12 mouse cellular contexts compared by ENCODE assay signal in the genomic region with DNA sequence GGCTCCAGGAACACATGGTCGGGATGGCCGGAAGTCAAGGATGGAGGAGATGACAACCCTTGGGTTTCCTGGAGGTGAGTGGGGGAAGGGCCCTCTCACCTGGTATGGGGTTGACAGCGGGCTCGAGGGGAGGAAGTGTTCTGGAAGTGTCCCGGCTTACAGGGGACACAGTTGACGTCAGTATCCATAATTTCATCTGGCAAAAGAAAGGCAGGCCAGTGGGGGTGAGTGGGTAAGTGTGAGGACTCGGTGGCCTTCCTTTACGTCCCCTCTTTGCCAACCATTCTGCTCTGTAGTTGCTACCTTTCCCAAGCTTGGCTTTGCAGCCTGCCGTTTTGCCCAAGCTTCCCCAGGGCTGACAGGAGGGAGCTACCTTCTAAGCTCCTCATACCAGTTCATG. TPM values are rescaled to one million over a fixed set of nuclear protein-coding genes. Genes with fewer than 3 reads are reported as not detected.
DNase-seq lines count a peak whose midpoint lies in the region; ATAC-seq and TF ChIP-seq lines count a peak whose summit lies in the region.
"Had no signal": no experiment of that assay in that cellular context is flagged by ENCODE, and none has a peak within 500 bp of the region (broad histone marks: within the 10 kb centered on the region; RNA-seq: fewer than 3 reads in every experiment).

No protein-coding gene starts in this region.

- ATAC-seq in heart, embryonic 14.5 days (ENCODE audit: insufficient number of reproducible peaks, insufficient read depth, low FRiP score, low read depth) = no peak
- ATAC-seq in neural tube, embryonic 11.5 days (ENCODE audit: insufficient read depth, low FRiP score, low TSS enrichment) = no peak
- no peak for ATAC-seq in limb, embryonic 15.5 days (ENCODE audit: insufficient number of reproducible peaks, low FRiP score, low TSS enrichment, low read depth)
- ATAC-seq in stomach, postnatal 0 days (ENCODE audit: low FRiP score, low TSS enrichment) = no peak

- peak overlapping the region; percentile 94 for H3K9ac ChIP-seq in heart, embryonic 14.5 days (ENCODE audit: low read length)
- no peak overlapping the region for H3K9ac ChIP-seq in neural tube, embryonic 11.5 days (ENCODE audit: low read length)
- H3K9ac ChIP-seq in limb, embryonic 15.5 days = no peak overlapping the region
- peak overlapping the region; percentile 98; the same call in 1 of the 2 replicates for H3K9ac ChIP-seq in stomach, postnatal 0 days (ENCODE audit: low read length)

- peaks cover 21 to 29% of the 10 kb centered on the region in 2 experiments for H3K4me1 ChIP-seq in heart, embryonic 14.5 days (ENCODE audit: control insufficient read depth in 2 of 2, insufficient read depth in 2 of 2, low read length in 2 of 2)
- peaks cover 5% of the 10 kb centered on the region; the same call in 1 of the 2 replicates for H3K4me1 ChIP-seq in neural tube, embryonic 11.5 days (ENCODE audit: control insufficient read depth, insufficient read depth, low read length)
- peaks cover 46% of the 10 kb centered on the region for H3K4me1 ChIP-seq in limb, embryonic 15.5 days
- H3K4me1 ChIP-seq in stomach, postnatal 0 days (replicated peaks; ENCODE audit: control insufficient read depth, insufficient read depth) = peaks cover 19% of the 10 kb centered on the region

- H3K4me3 ChIP-seq in heart, embryonic 14.5 days (ENCODE audit: control insufficient read depth in 1 of 2, insufficient read depth in 1 of 2, low read depth in 1 of 2, low read length in 2 of 2) = peak overlapping the region; percentile 62 to 68
- H3K4me3 ChIP-seq in neural tube, embryonic 11.5 days (ENCODE audit: low read depth, low read length) = no peak overlapping the region
- peak overlapping the region; percentile 57 for H3K4me3 ChIP-seq in limb, embryonic 15.5 days
- peak overlapping the region; percentile 84 for H3K4me3 ChIP-seq in stomach, postnatal 0 days (ENCODE audit: low read depth, low read length)

- no peaks in the 10 kb centered on the region for H3K9me3 ChIP-seq in heart, embryonic 14.5 days (ENCODE audit: control insufficient read depth, low read length)
- no peaks in the 10 kb centered on the region for H3K9me3 ChIP-seq in neural tube, embryonic 11.5 days (ENCODE audit: control insufficient read depth, low read length)
- no peaks in the 10 kb centered on the region for H3K9me3 ChIP-seq in limb, embryonic 15.5 days
- no peaks in the 10 kb centered on the region for H3K9me3 ChIP-seq in stomach, postnatal 0 days (ENCODE audit: control insufficient read depth, low read length)

- WGBS in heart, embryonic 14.5 days = 76% methylated on average over 9 of the region's 9 CpGs
- 86% methylated on average over 9 of the region's 9 CpGs for WGBS in neural tube, embryonic 11.5 days
- WGBS in limb, embryonic 15.5 days = 74% methylated on average over 9 of the region's 9 CpGs
- WGBS in stomach, postnatal 0 days = 77% methylated on average over 9 of the region's 9 CpGs

- H3K27ac ChIP-seq in heart, embryonic 14.5 days (replicated peaks in 1 of 2; ENCODE audit: control insufficient read depth in 1 of 2, insufficient read depth in 1 of 2, low read depth in 2 of 2, low read length in 2 of 2) = no peak overlapping the region
- no peak overlapping the region for H3K27ac ChIP-seq in neural tube, embryonic 11.5 days (ENCODE audit: low read depth, low read length)
- H3K27ac ChIP-seq in limb, embryonic 15.5 days = no peak overlapping the region
- H3K27ac ChIP-seq in stomach, postnatal 0 days (replicated peaks) = no peak overlapping the region

- DNase-seq in heart, postnatal 36 days = no peak
- DNase-seq in neural tube, embryonic 11.5 days (ENCODE audit: low spot score) = no peak
- no peak for DNase-seq in neural tube, embryonic 10.5 days (ENCODE audit: extremely low spot score, low spot score)
- DNase-seq in stomach, postnatal 0 days (ENCODE audit: low spot score) = no peak
- no peak for DNase-seq in right cerebral cortex, postnatal 14 days
- no peak for DNase-seq in retina, embryonic 14.5 days (ENCODE audit: low spot score)
- DNase-seq: kidney, postnatal 14 days; thymus, postnatal 25 days had no signal

- H3K4me2 ChIP-seq in heart, embryonic 14.5 days (ENCODE audit: low read length) = peak overlapping the region; percentile 74
- peak overlapping the region; percentile 21; the same call in 1 of the 2 replicates for H3K4me2 ChIP-seq in neural tube, embryonic 11.5 days (ENCODE audit: low read depth)
- H3K4me2 ChIP-seq in limb, embryonic 15.5 days = peak overlapping the region; percentile 79
- peak overlapping the region; percentile 89 for H3K4me2 ChIP-seq in stomach, postnatal 0 days (replicated peaks; ENCODE audit: low read depth)

- H3K36me3 ChIP-seq in heart, embryonic 14.5 days (ENCODE audit: control insufficient read depth, insufficient read depth, low read length) = peaks cover 44% of the 10 kb centered on the region
- no peaks in the 10 kb centered on the region for H3K36me3 ChIP-seq in neural tube, embryonic 11.5 days (ENCODE audit: control insufficient read depth, insufficient read depth, low read length)
- peaks cover 22% of the 10 kb centered on the region for H3K36me3 ChIP-seq in limb, embryonic 15.5 days
- peaks cover 12% of the 10 kb centered on the region for H3K36me3 ChIP-seq in stomach, postnatal 0 days (ENCODE audit: control insufficient read depth, insufficient read depth, low read length)

- H3K27me3 ChIP-seq in heart, embryonic 14.5 days (ENCODE audit: control insufficient read depth, insufficient read depth, low read length) = no peaks in the 10 kb centered on the region
- no peaks in the 10 kb centered on the region for H3K27me3 ChIP-seq in neural tube, embryonic 11.5 days (ENCODE audit: control insufficient read depth, insufficient read depth, low read length)
- no peaks in the 10 kb centered on the region for H3K27me3 ChIP-seq in limb, embryonic 15.5 days
- H3K27me3 ChIP-seq in stomach, postnatal 0 days (ENCODE audit: control insufficient read depth, insufficient read depth, low read length) = no peaks in the 10 kb centered on the region

- TF ChIP-seq EP300 in stomach, postnatal 0 days (optimal IDR thresholded peaks at IDR 0.05) = no peak

- intact Hi-C loops in heart, postnatal 36 days (cut with DNase I) = no loop called here

- no peak for TF ChIP-seq CTCF in stomach, postnatal 0 days (IDR thresholded peaks at IDR 0.05; ENCODE audit: low read depth)

RNA-seq across cellular contexts. Expression of a gene that starts 1.5 kb away (rescaled TPM):
- polyA plus RNA-seq in heart, embryonic 14.5 days (2014; fragmentation: Nextera tagmentation; extraction: Ambion mirVana) = 38.5 and 41.5 TPM in 2 replicates
- 10 to 100 TPM; 28.8 to 31.3 TPM for total RNA-seq in heart, postnatal 36 days (2021)
- polyA plus RNA-seq in neural tube, embryonic 11.5 days (2014; fragmentation: Nextera tagmentation; extraction: Ambion mirVana) = 18.8 and 19.2 TPM in 2 replicates
- polyA plus RNA-seq in limb, embryonic 15.5 days (2015; fragmentation: Nextera tagmentation; extraction: Ambion mirVana) = 47.0 and 50.5 TPM in 2 replicates
- polyA plus RNA-seq in stomach, postnatal 0 days (2015; fragmentation: Nextera tagmentation; extraction: Ambion mirVana) = 71.5 and 73.0 TPM in 2 replicates
- total RNA-seq: CH12.LX had no signal

RNA-seq across cellular contexts. Expression of a gene that starts 8.3 kb away (rescaled TPM):
- 0.65 and 1.00 TPM in 2 replicates for polyA plus RNA-seq in heart, embryonic 14.5 days (2014; fragmentation: Nextera tagmentation; extraction: Ambion mirVana)
- 1 to 10 TPM in 1 of 2 experiments, under 1 TPM in 1; 0.46 to 1.1 TPM for total RNA-seq in heart, postnatal 36 days (2021)
- polyA plus RNA-seq in neural tube, embryonic 11.5 days (2014; fragmentation: Nextera tagmentation; extraction: Ambion mirVana) = 0.55 and 0.80 TPM in 2 replicates
- polyA plus RNA-seq in limb, embryonic 15.5 days (2015; fragmentation: Nextera tagmentation; extraction: Ambion mirVana) = 5.2 and 5.3 TPM in 2 replicates
- 18.5 and 20.6 TPM in 2 replicates for polyA plus RNA-seq in stomach, postnatal 0 days (2015; fragmentation: Nextera tagmentation; extraction: Ambion mirVana)
- total RNA-seq: CH12.LX had no signal

RNA-seq across cellular contexts. Expression of a gene that starts 26.3 kb away (rescaled TPM):
- polyA plus RNA-seq in heart, embryonic 14.5 days (2014; fragmentation: Nextera tagmentation; extraction: Ambion mirVana) = not detected in 2 replicates
- total RNA-seq in heart, postnatal 36 days (2021) = not detected
- 0.15 TPM in 1 of 2 replicates, not detected in the other for polyA plus RNA-seq in neural tube, embryonic 11.5 days (2014; fragmentation: Nextera tagmentation; extraction: Ambion mirVana)
- 0.34 TPM in 1 of 2 replicates, not detected in the other for polyA plus RNA-seq in limb, embryonic 15.5 days (2015; fragmentation: Nextera tagmentation; extraction: Ambion mirVana)
- 0.08 and 0.15 TPM in 2 replicates for polyA plus RNA-seq in stomach, postnatal 0 days (2015; fragmentation: Nextera tagmentation; extraction: Ambion mirVana)
- total RNA-seq: CH12.LX; megakaryocyte-erythroid progenitor cell, adult 5-6 weeks had no signal

RNA-seq across cellular contexts. Expression of a gene that starts 37.0 kb away (rescaled TPM):
- 41.4 and 43.5 TPM in 2 replicates for polyA plus RNA-seq in heart, embryonic 14.5 days (2014; fragmentation: Nextera tagmentation; extraction: Ambion mirVana)
- 10 to 100 TPM; 59.6 to 63.7 TPM for total RNA-seq in heart, postnatal 36 days (2021)
- 27.4 TPM in 2 replicates for polyA plus RNA-seq in neural tube, embryonic 11.5 days (2014; fragmentation: Nextera tagmentation; extraction: Ambion mirVana)
- 95.6 and 98.8 TPM in 2 replicates for polyA plus RNA-seq in limb, embryonic 15.5 days (2015; fragmentation: Nextera tagmentation; extraction: Ambion mirVana)
- polyA plus RNA-seq in stomach, postnatal 0 days (2015; fragmentation: Nextera tagmentation; extraction: Ambion mirVana) = 75.3 and 77.7 TPM in 2 replicates

Comparison
In these comparisons a context has a peak if more than half of its experiments do, and no peak if none do; other contexts are left out.
1. H3K4me2 ChIP-seq: peak in every context shown above with its lines; median percentile 89 in stomach, postnatal 0 days; 79 in limb, embryonic 15.5 days; 74 in heart, embryonic 14.5 days; 21 in neural tube, embryonic 11.5 days.
2. H3K9ac ChIP-seq: peak in heart, embryonic 14.5 days (single experiment) and stomach, postnatal 0 days (single experiment); none in neural tube, embryonic 11.5 days (single experiment) and limb, embryonic 15.5 days (single experiment).